Mouse (Mus musculus) spleen, postnatal 36 days (tissue): ENCODE measurements around the gene Dtnb.
"Not testable (repeated sequence)": the region's sequence is repeated elsewhere in the genome, so short reads cannot be mapped to it uniquely, and the experiment has no call there.

ENCODE experiments used
- DNase-seq, 2 experiments: peaks; one replicate each; pipeline ENCODE4 v3.0.0; 2022; ENCODE audit warnings: low spot score in 2 of 2, mixed read lengths in 1 of 2

Dtnb gene

DNA sequence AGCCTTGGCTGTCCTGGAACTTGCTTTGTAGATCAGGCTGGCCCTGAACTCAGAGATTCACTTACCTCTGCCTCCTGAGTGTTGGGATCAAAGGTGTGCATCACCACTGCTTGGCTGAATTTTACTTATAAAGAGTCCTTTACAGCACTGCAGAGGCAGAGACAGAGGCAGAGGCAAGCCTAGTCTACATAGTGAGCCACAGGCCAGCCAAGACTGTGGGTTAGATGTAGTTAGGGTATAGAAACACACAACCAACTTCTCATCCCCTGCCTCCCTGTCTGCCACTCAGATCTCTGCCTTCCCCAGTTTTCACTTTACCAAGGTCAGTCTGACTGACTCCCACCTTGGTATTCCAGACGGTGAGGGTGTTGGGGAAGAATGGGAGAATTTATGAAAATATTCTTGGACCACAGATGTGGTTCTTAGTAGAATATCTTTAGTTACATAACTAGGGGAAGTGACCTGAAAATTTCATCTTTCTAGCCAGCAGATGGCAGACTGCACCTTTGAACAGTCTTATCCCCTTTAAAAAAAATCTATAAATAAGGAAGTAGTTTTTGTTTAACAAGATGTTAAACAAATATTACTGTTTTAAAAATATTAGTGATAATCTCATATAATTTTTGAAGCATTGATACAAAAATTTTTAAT, 88.9 kb downstream of the Dtnb start:
- peak; percentile 31 to 55 for DNase-seq

DNA sequence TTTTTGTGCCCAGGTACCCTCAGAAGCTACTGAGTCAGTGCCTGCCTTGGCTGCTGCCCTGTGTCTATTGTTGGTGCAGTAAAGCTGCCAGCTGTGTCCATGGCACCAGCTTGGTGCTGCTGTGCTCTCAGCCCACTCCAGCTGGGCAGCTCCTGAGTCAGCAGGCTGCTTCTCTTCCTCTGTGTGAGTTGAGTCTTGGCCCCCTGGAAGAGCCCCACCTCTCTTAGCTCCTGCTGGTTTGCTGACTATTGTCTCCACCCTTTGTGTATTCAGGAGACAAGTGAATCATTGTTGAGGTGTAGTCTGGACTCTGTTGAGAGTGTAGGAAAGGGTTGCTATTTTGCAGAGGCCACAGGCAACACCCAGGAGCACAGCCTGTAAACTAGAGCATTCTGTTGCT, 90.5 kb downstream of the Dtnb start:
- DNase-seq: no peak

DNA sequence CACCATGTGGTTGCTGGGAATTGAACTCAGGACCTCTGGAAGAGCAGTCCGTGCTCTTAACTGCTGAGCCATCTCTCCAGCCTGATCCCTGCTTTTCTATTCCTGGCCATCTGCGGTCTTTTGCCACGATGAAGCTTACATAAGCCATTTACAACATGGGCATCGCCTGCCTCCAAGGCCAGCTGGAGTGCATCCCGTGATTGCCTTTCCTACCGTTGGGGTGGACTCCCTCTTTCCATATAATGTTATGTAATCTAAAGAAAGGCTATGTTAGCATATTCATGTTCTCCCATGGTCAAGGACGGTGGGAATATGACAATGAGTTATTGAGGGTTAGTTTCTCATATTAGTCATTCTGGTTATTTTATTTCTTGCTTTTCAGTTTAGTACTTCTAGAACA, 91.2 kb downstream of the Dtnb start:
- DNase-seq: no peak

- no peak for DNase-seq
Measured at GRCm38 (mm10) chr12:3669971-3670381, 97.8 kb downstream of the Dtnb start.

DNA sequence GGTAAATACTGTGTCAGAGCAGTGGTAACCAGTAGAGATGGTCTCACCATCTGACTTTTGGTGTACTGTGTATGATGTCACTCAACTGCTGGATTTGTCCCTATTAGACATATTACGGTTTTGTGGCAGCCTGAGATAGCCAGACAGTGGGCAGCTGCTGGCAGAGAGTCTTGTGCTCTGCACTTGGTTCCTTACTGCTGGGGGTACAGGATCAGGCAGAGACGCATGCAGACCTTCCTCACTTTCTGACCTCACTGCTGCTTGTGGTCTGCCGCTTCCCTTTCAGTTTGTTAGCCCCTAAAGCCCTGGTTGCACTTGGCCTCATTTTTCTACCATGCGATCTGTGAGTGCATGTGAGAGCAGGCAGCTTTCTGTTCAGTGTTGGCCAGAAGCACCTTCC, 98.9 kb downstream of the Dtnb start:
- DNase-seq: no peak

DNA sequence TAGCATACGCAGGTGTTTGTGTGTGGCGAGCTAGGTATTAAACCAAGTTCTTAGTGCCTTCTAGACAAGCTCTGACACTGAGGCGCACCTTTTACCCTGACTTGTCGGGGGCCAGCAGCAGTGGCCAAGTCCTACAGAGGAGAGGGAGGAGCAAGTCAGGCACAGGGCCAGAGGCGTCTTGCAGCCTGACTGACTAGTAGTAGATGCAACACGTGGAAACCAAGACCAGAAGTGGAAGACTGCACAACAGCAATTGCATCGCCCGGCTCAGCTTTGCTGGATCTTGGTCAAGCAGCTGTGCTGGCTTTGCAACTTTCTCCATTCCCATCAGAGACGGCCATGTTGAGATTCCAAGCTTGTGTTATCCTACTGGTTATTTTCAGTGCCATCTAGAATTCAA, 100.6 kb downstream of the Dtnb start:
- no peak for DNase-seq

DNA sequence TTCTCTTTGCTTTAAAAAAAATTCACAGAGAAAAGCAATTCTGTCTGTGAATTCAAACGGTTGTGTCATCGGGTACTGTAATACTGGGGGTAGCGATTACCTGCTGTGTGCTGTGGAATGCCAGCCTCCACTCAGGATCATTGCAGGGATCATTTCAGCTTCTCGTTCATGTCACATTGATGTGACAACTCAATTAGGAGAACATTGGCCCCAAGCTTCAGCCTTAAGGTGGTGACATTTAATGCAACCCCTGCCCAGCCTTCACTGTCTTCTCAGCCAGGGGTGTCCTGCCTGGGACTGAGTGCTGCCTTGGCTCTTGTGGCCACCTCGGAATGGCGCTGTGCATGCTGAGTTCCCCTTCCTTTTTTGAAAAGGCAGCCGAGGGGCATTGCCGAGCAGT, 101.7 kb downstream of the Dtnb start:
- DNase-seq: no peak

- no peak for DNase-seq
Measured at GRCm38 (mm10) chr12:3674913-3675312, 102.7 kb downstream of the Dtnb start.

GRCm38 (mm10) chr12:3680721-3681120, 108.5 kb downstream of the Dtnb start:
- DNase-seq: no peak

DNA sequence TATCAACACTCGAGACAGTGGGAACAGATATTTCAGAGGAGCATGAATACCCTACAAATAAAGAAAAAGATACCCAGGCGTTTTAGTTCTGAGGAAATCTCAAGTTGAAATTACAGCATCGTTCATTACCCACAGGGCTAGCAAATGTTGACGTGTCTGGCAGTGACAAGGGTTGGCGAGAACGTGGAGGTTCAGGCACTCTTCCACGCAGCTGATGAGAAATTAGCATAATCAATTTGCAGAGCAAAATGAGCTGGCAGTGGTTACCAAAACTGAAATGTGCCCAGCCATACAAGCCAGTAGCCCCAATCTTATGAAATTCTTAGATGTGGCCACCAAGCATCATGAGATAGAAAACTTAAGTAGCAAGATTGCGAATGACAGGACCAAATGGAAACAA, 110.9 kb downstream of the Dtnb start:
- DNase-seq: no peak

- DNase-seq: peak; percentile 6 to 13
Measured at GRCm38 (mm10) chr12:3686419-3686940, 114.3 kb downstream of the Dtnb start.

- not testable (repeated sequence) for DNase-seq
Measured at GRCm38 (mm10) chr12:3690926-3691529, 118.8 kb downstream of the Dtnb start.

GRCm38 (mm10) chr12:3692795-3693392, 120.7 kb downstream of the Dtnb start:
- DNase-seq: no peak

GRCm38 (mm10) chr12:3695741-3696501, 123.7 kb downstream of the Dtnb start:
- peak; percentile 18 to 50 for DNase-seq

GRCm38 (mm10) chr12:3700503-3700902, 128.3 kb downstream of the Dtnb start:
- DNase-seq: no peak

DNA sequence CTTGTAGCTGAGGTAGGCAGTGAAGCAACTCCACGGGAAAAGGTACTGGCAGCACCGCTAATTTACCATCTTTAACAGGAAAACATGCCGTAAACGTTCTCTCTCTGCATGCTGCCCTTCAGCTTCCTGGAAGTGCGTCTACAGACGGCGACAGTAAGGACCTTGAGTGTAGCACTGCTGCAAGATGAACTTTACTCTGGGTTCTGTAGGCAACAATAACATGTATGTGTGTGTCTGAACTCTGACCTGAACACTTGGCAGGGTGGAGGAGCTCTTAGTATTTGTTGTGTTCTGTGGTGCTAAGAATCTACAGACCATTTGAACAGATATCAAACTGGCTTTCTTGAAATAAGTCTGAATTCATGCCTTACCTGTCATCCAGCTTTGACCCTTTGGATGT, 130.7 kb downstream of the Dtnb start:
- DNase-seq: no peak

DNA sequence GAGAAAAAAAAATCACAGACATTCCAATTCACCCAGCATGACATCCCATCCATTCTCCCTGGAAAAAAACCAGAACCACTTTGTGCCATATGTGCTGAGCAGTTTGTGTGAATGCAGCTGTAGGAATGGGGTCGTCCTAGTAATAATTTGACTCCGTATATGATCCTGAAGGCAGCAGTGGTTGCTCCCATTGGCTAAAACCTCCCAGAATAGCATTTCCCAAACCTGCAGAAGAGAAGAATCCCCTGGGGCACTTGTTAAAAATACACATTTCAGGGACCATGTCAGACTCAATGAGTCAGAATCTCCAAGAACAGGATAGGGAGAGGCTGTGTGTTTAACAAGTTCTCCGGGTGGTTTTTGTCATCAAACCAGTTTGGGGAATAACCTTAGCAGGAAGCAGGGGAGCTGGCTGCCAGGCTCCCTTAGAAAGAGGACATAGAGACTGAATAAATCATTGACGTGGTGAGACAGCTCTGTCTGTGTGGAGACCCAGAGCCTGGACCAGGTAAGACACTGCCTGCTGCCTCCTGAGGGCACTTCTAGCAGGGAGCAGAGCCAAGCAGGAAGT, 147.1 kb downstream of the Dtnb start:
- DNase-seq: no peak

DNA sequence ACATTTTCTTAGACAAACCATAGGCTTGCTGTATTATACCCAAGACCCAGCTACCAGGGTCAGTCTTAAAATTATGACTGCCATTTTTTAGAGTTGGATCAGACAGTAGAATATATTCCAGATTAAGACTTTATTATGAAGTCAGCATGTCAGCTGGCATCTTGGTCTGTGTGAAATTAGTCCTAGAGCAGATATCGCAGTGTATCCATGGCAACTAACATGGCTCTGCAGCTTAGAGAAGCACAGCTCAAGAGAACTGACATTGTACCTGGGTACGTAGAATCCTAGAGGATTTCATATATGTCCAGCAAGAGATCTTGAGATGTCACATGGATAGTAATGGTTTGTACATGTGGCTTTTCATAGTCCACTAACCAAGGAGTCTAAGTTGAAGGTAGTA, 148.3 kb downstream of the Dtnb start:
- no peak for DNase-seq

DNA sequence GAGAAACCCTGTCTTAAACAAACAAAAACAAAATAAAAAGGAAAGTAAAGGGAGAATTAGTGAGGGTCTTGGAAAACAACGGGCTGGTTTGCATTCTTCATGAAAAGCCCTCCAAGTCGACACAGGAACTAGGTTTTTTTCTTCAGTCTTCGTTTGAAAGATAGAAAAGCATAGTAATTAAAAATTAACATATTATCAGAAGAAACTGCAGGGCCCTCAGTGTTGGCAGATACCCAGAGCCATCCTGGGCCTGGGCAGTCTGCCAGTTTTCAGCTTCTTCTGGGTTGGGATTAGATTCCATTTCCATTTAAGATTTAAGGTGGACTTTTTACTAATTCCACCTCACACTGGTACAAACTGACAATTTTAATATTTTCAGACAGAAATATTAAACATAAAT, 151.6 kb downstream of the Dtnb start:
- DNase-seq: no peak

DNA sequence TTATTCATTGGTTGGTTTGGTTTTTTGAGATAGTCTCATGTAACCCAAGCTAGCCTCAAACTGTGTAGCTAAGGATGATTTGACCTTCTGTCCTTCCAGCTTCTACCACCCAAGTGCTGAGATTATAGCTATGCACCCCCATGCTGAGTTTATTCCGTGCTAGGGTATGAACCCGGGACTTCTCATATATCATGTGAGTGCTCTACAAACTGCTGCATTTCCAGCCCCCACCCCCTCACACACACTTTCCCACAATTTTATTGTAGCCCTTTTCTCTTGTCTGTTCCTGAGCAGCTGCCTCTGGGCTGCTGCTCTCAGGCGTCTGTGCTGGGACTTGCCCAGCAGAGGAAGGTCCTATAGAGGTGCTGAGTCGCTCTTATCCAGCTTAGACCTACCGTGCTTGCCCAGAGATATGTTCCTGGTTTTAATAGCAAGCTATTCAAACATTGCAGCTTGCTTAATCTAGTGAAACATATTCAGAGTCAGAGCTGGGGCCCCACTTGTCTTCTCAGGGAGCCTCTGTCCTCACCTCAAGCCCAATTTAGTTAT, 152.7 kb downstream of the Dtnb start:
- DNase-seq: no peak

- no peak for DNase-seq
Measured at GRCm38 (mm10) chr12:3729521-3730075, 157.4 kb downstream of the Dtnb start.
